Mouse (Mus musculus) layer of hippocampus, adult 8-10 months (tissue): ENCODE measurements around the gene Wdtc1. TPM values are rescaled to one million over a fixed set of nuclear protein-coding genes. Genes with fewer than 3 reads are reported as not detected.

ENCODE experiments used
- DNase-seq, 2 experiments: peaks; one replicate each; pipeline ENCODE4 v3.0.0; 2022; ENCODE audit warnings: low spot score in 2 of 2
- total RNA-seq, 4 experiments: library from RNA; stranded (reverse); gene quantifications; 2 replicates each; pipeline ENCODE4 v1.2.4; 2022

Wdtc1 gene
- total RNA-seq, 4 experiments from 2014 or later, result 65.1 to 85.8 (median 72.2) TPM

- no peak for DNase-seq
Measured at GRCm38 (mm10) chr4:133285950-133286349, 67.3 kb downstream of the Wdtc1 start.

DNA sequence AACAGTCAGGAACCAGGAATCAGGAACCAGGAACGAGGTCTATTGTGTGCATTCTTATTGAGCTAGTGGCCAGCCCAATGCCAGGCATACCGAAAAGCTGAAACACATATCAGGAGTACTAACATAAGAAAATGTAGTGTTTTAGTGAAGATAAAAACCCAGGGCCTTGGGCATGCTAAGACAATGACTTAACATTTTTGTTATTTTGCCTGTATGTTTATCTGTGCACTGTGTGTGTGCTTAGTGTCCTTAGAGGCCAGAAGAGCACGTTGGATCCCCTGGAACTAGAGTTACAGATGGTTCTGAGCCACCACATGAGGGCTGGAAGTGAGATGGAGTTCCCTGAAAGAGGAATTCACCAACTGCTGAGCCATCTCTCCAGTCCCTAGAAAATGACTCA lies 68.0 kb downstream of the Wdtc1 start:
- no peak for DNase-seq

DNA sequence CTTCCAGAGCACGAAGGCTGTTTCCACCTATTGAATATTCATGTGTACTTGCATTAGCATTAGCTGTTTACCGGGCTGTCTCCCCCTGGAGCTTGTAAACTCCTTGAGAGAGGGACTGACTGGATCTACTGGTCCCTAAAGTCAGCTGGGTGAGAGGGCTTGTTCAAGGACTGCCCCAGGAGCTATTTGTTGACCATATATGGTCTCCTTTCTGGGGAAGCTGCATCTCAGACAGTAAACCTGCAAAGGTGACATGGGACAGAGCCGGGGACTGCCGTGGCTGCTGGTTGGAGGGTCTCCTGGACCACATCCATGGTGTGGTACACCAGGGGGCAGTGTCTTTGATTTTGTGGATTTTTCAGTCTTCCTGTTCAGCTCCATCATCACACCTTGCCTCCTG lies 70.6 kb downstream of the Wdtc1 start:
- DNase-seq, result no peak

GRCm38 (mm10) chr4:133281951-133282481 lies 71.3 kb downstream of the Wdtc1 start:
- no peak for DNase-seq

DNA sequence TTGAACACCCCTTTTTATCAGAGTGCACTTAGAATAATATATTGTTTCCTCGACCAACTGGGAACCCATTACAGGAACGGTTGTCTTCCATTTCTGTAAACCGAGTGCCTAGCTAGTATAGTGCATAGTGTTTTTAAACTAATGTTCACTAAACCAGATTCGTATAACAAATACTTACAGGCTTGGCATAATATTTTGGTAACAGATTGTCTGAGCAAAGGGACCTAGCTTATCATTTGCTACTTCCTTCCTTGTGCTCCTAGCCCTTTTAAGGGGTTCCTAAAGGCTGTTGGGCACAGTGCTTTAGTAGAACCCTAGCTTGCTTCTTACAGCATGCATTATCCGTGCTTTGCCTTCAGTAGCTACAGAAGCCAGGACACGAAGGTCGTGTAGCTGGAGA lies 71.8 kb downstream of the Wdtc1 start:
- no peak for DNase-seq

GRCm38 (mm10) chr4:133278482-133278881 lies 74.8 kb downstream of the Wdtc1 start:
- no peak for DNase-seq

- no peak for DNase-seq
Measured at GRCm38 (mm10) chr4:133278067-133278466, 75.2 kb downstream of the Wdtc1 start.

- DNase-seq, result peak; percentile 94 to 97
Measured at GRCm38 (mm10) chr4:133277104-133278026, 75.9 kb downstream of the Wdtc1 start, which contains the start of gene Tmem222. Gene Tmem222 (minus strand): TSS chr4:133277792.

DNA sequence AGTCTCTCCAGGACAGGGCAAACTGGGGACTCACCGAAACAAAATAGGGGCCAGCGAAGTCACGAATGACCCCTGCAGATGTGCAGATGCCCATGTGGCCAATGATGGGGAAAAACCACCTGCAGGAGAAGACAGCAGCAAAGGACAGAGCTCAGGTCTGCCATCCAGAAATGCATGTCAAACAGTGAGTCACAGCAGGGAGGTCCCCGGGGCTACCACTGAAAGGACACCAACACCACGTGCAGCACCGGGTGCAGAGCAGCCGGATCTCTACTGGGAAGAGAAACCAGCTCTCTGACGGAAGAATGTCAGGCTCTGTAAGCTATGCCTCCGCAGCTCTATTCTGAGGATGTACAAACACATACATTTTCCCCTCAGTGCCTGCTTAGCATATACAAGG lies 82.4 kb downstream of the Wdtc1 start:
- no peak for DNase-seq

- no peak for DNase-seq
Measured at GRCm38 (mm10) chr4:133269596-133269995, 83.7 kb downstream of the Wdtc1 start.

DNA sequence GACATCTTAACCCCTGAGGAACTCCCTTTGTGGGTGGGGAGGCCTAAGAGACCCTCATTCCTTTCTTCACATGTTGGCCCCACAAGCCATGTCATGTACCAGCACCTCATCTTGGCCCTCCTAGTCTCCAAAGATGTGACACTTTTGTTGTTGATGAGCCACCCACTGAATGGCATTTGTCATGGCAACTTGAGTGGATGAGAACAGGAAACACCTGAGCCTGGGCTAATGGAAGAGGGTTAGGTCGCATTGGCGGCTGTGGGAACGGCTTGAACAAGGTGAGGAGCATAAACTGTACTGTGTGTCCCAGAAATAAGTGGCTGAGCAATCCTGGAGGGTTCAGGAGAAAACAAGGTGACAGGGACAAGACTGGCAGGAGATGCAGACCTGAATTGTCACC lies 84.3 kb downstream of the Wdtc1 start:
- DNase-seq, result no peak

DNA sequence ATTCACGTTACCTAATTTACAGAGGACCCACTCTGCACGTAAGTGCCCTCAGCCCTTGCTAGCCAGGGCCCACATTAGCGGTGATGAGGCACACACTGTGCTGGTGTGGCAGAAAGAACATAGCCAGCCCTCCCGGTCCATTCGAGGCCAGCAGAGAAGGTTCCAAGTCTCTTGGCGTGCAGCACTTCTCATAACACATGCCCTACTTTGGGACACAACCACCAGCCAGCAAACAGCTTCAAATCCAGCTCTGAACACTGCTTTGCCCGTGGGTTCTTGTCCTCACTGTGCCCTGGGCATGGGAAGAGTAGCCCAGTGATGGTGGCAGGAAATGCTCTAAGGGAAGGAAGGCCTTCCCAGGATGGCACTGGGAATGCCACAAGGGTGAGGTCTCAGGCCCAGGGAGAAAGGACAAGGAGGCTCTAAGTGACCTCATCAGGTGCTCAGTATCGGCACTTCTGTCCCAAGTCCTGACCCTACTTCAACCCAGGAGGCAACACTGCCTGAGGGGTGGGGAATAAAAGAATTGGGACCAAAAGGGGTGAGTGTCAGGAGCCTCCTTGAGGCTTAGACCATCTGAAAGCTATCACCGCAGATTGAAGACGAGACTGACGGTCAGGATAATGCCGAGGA lies 86.9 kb downstream of the Wdtc1 start:
- DNase-seq, result no peak

DNA sequence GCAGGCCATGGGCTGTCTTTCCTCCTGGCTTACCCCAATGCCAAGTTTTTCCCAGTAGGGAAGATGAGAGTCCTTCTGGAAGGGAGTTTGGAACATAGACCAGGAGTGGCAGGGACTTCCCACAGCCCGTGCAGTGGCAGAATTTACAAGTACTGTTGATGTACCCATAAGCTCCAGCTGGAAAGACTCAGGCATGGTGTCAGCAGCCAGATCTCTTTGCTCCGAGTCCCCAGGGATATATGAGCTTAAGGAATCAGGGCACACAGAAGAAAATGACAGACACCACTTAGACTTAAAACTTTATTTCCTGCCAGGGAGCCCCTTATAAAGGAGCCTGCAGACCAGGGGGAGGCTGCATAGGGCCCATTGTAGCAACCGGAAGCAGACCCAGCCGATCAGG lies 87.5 kb downstream of the Wdtc1 start:
- no peak for DNase-seq

DNA sequence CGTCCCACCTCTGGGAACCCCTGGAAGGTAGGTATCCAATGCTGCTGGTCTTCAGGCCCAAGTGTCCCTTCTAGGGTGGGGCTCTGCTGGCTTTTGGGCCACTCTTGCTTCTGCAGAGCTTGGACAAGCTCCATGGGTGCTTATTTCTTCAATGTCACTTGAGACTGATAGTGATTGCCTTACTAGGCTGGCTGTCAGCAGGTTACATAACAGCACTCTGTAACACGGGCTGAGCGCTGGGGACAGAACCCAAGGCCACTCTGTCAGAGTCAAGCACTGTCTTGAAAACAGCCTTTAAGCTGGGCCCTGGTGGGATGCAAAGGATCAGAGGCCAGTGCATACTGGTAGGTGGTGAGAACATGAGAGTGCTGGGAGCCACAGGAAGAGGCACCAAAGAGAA lies 88.0 kb downstream of the Wdtc1 start:
- no peak for DNase-seq

DNA sequence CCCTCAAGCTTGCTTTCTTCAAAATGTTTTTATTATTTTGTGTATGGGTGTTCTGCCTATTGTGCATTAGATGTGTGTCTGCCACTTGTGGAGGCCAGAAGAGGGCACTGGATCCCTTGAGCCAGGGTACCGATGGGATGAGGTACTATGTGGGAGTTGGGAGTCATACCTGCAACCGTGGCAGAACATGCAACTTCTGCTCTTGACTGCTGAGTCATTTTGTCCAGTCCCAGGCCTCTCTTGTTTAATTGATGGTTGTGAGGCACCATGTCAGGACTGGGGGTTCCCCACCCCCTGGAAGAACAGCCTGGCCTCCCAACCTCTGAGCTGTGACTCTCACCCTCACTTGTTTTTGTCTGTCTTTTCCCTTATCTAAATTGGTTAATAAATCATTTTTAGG lies 88.7 kb downstream of the Wdtc1 start:
- DNase-seq, result no peak

GRCm38 (mm10) chr4:133263756-133264155 lies 89.5 kb downstream of the Wdtc1 start:
- DNase-seq, result no peak

DNA sequence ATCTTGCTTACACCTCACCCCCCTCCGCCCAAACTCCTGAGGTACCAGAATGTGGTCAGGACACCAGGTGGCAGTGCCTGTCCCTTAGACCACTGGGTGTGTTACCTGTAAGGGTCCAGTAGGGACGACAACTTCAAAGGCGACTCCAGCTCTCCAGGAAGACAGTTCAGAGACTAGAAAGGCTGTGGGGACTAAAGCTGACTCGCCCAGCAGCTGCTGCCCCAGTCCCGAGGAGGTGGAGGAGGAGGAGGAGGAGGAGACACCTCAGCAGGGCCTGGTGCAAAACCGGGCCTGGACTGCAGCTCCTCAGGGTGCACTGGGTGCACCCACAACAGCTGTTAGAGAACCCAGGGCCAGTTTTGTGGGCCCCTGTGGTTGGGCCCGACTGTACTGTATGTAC lies 90.4 kb downstream of the Wdtc1 start, which contains the start of gene Sytl1:
TSS of gene Sytl1 (minus strand) at position 232 of the 400 bp plus-strand sequence.
- DNase-seq, result no peak

DNA sequence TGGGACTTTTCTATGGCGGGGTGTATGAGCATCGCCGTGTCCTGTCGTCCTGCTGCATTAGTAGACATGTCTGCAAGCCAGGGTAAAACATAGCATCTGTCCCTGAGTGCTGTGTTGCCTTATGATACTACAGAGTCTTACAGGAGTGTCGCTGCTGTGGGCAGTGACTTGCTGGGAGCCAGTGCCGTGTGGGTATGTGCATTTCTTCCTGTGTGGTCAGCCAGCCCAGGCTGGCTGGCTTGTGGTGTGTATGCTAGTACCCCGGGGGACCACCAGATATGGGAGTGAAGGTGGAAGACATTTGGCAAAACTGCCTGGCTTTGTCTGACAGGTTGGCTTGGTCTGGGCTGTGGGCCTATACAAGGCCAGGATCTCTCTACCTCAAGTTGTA lies 90.9 kb downstream of the Wdtc1 start:
- no peak for DNase-seq

GRCm38 (mm10) chr4:133261641-133262374 lies 91.5 kb downstream of the Wdtc1 start:
- no peak for DNase-seq

GRCm38 (mm10) chr4:133257798-133258408 lies 95.4 kb downstream of the Wdtc1 start:
- DNase-seq, result no peak

DNA sequence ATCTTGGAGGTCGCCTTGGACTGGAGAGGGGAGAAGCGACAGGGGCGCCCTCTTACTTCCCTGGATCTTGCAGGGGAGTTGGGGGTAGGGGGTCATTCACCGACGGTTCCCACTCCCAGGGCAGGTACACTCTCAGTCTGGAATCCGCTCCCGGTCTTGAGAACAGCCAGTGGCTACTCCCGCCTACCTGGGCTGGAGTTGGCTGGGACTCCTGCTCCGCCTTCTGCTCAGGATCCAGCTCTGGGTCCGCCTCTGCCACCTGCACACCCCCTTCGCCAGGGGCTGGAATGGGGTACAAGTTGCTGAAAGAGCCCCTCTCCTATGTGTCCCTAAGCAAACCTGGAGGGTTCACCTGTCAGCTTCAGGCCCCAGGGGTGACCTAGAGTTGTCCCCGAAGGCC lies 96.1 kb downstream of the Wdtc1 start:
- DNase-seq, result no peak
